Mouse (Mus musculus) right cerebral cortex, postnatal 25 days (tissue): Measurements from ENCODE around the gene Zfp617.
"Not testable (repeated sequence)": the region's sequence is repeated elsewhere in the genome, so short reads cannot be mapped to it uniquely, and the experiment has no call there.

ENCODE experiments used
- DNase-seq: peaks from one replicate; pipeline ENCODE4 v3.0.0; 2022

Gene Zfp617

GRCm38 (mm10) chr8:71908309-71909261 lies at the start of gene Zfp617, which contains the start of gene Zfp882:
TSS of gene Zfp617 (plus strand) at chr8:71908635.
TSS of gene Zfp882 (plus strand) at chr8:71908608.
- DNase-seq: peak; percentile 87

DNA sequence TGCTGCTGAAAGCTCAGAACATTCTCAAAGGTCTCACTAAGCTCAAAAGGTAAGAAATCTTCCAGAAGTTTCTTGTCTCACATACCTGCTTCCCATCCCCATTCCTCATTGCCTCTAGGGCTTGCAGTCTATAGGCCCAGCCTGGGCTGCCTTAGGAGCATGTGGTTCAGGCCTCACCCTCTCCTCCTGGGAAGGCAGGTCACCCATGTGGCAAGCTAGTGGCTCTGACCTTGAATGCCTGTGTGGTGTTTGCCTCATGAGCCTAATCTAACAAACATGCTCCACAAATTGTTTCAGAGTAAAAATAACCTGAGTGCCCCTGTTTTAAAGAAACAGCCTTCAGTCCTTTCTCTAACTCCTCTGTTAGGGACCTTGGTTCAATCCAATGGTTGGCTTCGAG lies 46.9 kb upstream of the Zfp617 start:
- not testable (repeated sequence) for DNase-seq

- not testable (repeated sequence) for DNase-seq
These were observed 46.4 kb upstream of the Zfp617 start for GRCm38 (mm10) chr8:71862038-71862437.

- peak; percentile 75 for DNase-seq
These were observed 26.7 kb upstream of the Zfp617 start, which contains the start of gene Zfp709 for GRCm38 (mm10) chr8:71881618-71882274. TSS of gene Zfp709 (plus strand) at chr8:71882019.

DNA sequence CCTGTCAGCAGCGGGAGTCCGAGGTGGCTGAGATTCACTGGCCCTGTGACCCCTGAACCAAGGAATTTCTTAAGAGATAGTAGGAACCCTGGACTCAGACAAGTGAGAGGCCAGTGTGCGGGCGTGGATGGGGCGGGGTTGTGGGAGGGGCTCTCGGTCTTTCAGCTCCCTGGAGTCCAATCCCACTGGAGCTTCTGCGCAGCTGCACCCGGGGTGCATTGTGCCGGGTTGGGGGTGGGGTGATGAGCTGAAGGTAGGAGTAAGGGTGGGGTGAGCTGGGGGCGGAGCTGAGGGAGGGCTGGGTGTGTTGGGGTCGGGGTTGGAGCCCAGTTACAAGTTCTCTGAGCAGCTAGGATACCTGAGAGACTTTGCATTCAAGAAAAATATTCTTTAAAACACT lies 7.8 kb upstream of the Zfp617 start:
- DNase-seq: not testable (repeated sequence)

GRCm38 (mm10) chr8:71903084-71903483 lies 5.4 kb upstream of the Zfp617 start:
- DNase-seq: not testable (repeated sequence)

DNA sequence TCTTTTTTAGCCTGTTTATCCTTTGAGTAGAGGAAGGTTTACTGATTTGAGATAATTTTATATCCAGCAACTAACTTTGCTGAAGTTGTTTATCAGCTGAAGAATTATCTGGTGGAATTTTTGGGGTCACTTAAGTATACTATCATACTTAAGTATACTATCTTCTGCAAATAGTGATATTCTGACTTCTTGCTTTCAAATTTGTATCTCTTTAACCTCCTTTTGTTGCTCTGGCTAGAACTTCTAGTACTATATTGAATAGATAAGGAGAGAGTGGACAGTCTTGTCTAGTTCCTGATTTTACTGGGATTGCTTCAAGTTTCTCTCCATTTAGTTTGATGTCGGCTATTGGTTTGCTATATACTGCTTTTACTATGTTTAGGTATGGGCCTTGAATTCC lies 1.6 kb upstream of the Zfp617 start:
- DNase-seq: no peak

DNA sequence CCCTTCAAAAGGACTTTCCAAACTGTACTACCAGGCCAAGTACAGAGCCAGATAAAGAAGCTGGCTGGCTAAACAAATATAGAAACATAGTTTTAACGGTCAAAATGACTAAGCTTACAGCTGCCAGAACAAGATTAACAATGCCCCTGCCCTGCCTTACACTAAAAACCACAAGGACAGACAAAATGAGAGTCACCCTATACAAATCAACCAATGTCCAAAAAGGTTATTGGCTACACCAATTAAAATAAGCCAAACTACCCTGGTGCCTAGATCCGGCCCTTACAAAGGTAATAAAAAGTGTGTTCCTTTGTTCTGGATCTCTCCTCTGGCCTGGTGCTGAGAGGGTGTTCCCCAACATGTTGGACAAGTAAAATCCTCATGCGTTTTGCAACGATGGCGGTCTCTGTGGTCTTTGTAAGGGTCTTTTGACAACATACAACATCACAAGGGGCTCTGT lies 607 bp upstream of the Zfp617 start:
- peak; percentile 6 for DNase-seq

DNA sequence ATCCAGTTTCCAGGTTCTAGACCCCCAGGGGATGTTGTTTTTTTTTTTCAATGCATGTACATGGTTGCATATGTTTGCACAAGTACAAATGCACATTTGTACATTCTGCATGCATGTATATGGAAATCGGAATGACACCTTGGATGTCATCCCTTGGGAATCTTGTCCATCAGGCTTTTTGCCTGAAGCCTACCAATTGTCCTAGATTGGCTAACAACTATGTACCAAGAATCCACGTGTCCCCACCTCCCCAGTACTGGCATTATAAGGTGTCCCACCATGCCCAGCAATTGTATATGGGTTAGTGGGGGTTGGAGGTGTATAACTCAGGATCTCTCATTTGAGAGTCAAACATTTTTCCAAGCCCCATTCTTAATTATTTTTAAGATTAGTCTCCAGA lies 3.9 kb downstream of the Zfp617 start:
- no peak for DNase-seq

DNA sequence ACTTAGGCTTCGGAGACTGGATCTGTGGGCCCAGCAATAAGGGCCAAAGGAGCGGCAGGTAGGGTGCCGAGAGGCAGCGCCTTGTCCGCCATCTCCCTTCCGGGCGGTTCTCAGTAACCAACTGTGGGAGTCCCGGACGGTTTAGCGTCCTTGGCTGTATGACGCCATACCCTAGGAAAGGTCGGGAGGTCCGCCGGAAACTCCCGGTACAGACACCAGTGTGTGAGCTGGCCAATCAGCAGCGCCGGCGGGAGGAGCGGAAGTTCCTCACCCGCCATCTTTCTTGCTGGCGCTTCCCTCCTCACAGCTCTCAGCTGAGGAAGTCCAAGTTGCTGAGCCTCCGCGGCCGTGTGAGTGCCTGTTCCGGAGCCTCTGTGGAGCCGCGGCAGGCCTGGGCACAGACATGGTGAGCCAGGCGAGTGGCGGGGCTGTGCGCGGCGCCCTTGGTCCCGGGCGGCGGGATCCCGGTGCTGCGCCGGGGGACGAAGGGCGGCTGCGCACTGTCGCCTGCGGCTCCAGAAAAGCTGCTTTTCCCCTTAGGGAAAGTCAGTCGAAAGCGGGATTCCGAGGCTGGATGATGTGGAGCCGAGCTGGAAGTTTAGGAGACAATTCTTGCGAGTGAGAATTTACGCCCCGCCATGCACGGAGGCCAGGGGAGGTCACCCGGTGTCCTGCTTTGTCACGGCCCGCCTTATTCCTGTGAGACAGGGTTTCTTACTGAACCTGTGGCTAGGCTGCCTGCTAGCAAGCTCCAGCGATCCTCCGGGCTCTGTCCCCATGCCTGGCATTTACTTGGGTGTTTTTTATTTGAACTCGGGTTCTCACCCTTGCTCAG lies 14.3 kb downstream of the Zfp617 start:
- DNase-seq: peak; percentile 96

- no peak for DNase-seq
These were observed 17.4 kb downstream of the Zfp617 start for GRCm38 (mm10) chr8:71925791-71926190.

GRCm38 (mm10) chr8:71926551-71926950 lies 18.1 kb downstream of the Zfp617 start:
- no peak for DNase-seq

DNA sequence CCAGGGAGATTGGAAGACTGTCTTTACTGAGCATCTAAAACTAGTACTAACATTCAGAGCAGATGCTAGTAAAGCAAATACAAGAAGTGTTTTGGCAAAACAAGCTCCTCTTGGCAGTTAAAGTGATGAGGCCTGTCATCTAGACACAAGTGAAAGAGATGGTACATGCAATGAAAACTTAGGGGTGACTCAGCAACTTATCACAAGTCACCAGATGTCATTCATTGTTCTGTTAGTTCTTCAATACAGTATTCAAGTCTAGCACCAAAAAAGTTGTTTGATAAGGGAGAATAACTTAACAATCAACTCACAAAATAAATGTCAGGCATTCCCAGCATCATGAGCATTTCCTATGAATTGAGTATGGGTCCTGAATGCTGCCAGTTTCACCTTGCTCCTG lies 19.3 kb downstream of the Zfp617 start:
- no peak for DNase-seq

DNA sequence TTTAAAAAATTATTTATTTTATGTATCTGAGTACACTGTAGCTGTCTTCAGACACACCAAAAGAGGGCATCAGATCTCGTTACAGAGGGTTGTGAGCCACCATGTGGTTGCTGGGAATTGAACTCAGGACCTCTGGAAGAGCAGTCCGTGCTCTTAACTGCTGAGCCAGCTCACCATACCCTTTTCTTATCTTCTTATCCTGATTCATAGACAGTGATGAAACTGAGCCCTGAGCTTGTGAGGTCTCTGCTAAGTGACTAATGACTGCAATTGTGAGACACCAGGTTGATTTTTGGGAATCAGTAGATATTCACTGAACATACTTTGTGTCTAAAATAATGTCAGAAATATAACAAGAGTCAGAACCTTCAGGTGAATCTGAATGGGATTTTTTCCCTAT lies 29.6 kb downstream of the Zfp617 start:
- DNase-seq: not testable (repeated sequence)

- no peak for DNase-seq
These were observed 32.1 kb downstream of the Zfp617 start for GRCm38 (mm10) chr8:71940293-71941208.

DNA sequence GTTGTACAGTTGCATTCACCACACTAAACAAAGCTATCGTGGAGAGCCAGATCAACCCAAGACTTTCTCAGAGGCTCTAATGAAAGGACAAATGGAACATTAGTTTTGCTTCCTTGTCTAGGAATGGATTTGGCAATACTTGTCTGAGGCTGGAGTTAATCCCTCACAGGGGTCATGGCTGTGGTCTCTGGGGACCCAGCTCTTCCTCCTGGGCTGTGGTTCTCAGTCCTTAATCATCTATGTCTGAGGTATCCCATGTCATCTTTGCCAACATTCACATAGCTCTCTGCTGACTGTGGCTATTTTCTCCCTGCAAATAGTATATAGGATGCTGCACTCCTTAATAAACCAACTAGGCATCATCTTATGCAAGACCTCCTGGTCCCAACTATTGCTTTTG lies 33.3 kb downstream of the Zfp617 start:
- no peak for DNase-seq

DNA sequence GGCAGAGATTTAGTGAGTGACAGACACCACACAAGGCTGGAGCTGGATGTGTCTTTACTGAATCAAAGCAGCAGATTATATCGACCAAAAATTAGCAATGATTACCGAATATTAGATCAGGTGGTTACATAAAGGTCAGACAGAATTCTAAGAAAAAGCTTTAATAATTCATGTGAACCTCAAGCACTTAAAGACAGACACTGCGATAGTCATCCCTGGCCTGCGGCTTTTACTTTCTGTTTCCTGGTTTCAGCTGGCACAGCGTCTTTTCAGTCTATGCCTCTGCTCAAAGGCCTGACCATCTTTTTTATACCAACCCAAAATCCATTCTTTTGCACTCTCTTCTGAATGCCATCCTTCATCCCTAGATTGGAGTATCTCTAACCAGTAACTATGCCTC lies 40.2 kb downstream of the Zfp617 start:
- no peak for DNase-seq

GRCm38 (mm10) chr8:71950482-71951221 lies 42.2 kb downstream of the Zfp617 start, which contains the start of gene Zfp961:
TSS of gene Zfp961 (plus strand) at chr8:71951038.
- peak; percentile 98 for DNase-seq

DNA sequence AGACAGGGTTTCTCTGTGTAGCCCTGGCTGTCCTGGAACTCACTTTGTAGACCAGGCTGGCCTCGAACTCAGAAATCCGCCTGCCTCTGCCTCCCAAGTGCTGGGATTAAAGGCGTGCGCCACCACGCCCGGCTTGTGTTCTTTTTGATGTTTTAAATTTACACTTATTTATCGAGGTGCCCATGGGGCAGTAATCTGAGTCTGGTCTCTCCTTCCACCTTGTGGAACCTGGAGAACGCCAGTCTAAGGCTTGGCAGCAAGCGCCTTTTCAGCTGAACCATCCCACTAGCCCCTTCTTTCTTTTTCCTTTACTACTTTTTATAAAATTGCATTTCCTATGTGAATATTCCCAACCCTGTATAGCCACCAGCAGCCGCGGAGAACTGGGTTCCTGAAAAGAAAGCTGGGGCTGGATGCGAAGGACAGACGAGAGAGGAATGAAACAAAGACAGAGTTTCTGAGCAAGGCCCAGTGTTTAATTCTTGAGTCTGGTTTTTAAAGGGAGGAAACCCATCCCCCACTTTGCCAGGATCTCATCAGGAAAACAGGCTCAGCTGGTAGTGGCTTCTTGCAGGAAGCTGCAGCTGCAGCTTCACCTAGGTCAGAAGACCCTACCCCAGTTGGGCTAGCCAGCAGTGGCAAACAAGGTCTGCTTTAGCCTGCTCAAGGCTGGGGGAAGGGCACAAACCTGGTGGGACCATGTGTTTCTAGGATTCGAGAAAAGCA lies 43.2 kb downstream of the Zfp617 start:
- DNase-seq: peak; percentile 6

DNA sequence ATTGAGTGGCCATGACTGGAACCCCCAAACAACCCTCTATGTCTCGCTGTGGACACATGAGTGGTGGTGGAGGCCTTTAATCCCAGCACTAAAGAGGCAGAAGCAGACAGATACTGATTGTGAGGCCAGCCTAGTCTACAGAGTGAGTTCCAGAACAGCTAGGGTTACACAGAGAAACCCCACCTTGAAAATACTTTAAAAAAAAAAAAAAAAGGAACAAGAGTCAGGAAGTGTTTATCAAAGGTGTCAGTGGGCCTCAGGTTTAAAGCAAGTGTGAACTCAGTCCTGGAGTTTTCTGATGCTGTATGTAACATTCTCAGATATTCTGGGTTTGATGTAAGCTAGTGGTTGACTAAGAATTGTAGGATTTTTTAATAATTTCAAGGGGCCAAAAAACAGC lies 44.1 kb downstream of the Zfp617 start:
- DNase-seq: no peak
